Mouse (Mus musculus) intestine, embryonic 14.5 days (tissue): ENCODE data around the gene Fam169a. TPM values are rescaled to one million over a fixed set of nuclear protein-coding genes. Genes with fewer than 3 reads are reported as not detected.

Experiments
- ATAC-seq: fragments of 200-750 bp; cut with Nextera tagmentation; replicated peaks from 2 replicates; pipeline ENCODE4 v1.8.0; 2017; ENCODE audit warnings: low read depth, moderate number of reproducible peaks, moderate TSS enrichment, moderate library complexity; ENCODE audit not compliant: low FRiP score, low TSS enrichment
- DNase-seq: peaks from one replicate; pipeline ENCODE4 v3.0.0-alpha.2; 2018; ENCODE audit warnings: low spot score
- H3K27ac ChIP-seq: fragments of 300-500 bp; sonication (generic); 2 replicates; pipeline ENCODE4 v1.5.1; 2014; ENCODE audit warnings: low read depth, mild to moderate bottlenecking, control low read depth
- H3K27me3 ChIP-seq: fragments of 300-500 bp; sonication (generic); replicated peaks from 2 replicates; pipeline ENCODE4 v1.6.1; 2014; ENCODE audit warnings: low read length, control low read depth; ENCODE audit not compliant: control insufficient read depth, insufficient read depth
- H3K36me3 ChIP-seq: fragments of 300-500 bp; sonication (generic); 2 replicates; pipeline ENCODE4 v1.6.1; 2014; ENCODE audit warnings: low read length, control low read depth; ENCODE audit not compliant: control insufficient read depth, insufficient read depth
- H3K4me1 ChIP-seq: fragments of 300-500 bp; sonication (generic); replicated peaks from 2 replicates; pipeline ENCODE4 v1.6.1; 2014; ENCODE audit warnings: low read length, control low read depth, mixed read lengths; ENCODE audit not compliant: control insufficient read depth, insufficient read depth
- H3K4me2 ChIP-seq: fragments of 300-500 bp; sonication (generic); 2 replicates; pipeline ENCODE4 v1.6.1; 2014; ENCODE audit warnings: low read length
- H3K4me3 ChIP-seq: fragments of 300-500 bp; sonication (generic); 2 replicates; pipeline ENCODE4 v1.5.1; 2014; ENCODE audit warnings: low read depth, low read length, control low read depth, mixed read lengths
- H3K9ac ChIP-seq: fragments of 300-500 bp; sonication (generic); 2 replicates; pipeline ENCODE4 v1.6.1; 2014; ENCODE audit warnings: mild to moderate bottlenecking, low read length
- H3K9me3 ChIP-seq: fragments of 300-500 bp; sonication (generic); 2 replicates; pipeline ENCODE4 v1.6.1; 2016; ENCODE audit warnings: low read length, control low read depth; ENCODE audit not compliant: control insufficient read depth
- WGBS: fragments of 180-500 bp; shearing (Covaris S2); extraction: QIAGEN DNeasy Blood & Tissue Kit; methylation state at CpG from one replicate; pipeline ENCODE4 v1.1.7; 2014; 5-methylcytosine and 5-hydroxymethylcytosine counted together
- polyA plus RNA-seq: library from polyadenylated mRNA; unstranded; fragments of >200 nt; fragmentation: Nextera tagmentation; extraction: Ambion mirVana; gene quantifications from 2 replicates; pipeline ENCODE4 v1.2.1, GENCODE M21; 2014

Fam169a gene
- polyA plus RNA-seq, 1 experiment from 2014 or later: 5.5 TPM

DNA sequence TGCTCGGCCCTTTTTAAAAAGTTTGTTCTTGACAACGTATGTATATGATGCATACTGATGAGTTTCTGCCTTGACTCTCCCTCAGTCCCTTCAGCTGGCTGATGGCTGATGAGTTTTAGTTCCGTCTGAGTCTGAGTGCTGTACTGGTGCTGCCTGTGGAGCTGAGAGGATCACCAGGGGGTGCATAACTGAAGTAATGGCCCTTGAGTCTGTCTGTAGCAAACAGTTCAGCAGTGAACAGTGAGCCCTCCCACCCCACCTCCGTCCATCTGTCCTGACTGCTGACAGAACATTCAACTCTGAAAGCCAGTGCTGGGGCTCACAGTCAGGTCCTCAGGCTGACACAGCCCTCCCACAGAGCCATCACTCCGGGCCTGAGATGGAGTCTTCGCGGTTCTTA, 111.9 kb downstream of the Fam169a start:
- H3K4me1 ChIP-seq: no peaks in the 10 kb centered on the region
- no peaks in the 10 kb centered on the region for H3K27me3 ChIP-seq
- H3K36me3 ChIP-seq: peaks cover 71% of the 10 kb centered on the region
- no peak overlapping the region for H3K9ac ChIP-seq
- ATAC-seq: no peak
- H3K4me2 ChIP-seq: no peak overlapping the region
- no peak overlapping the region for H3K4me3 ChIP-seq
- no peak overlapping the region for H3K27ac ChIP-seq
- no peaks in the 10 kb centered on the region for H3K9me3 ChIP-seq
- 83% methylated on average over 7 of the region's 7 CpGs for WGBS
- DNase-seq: no peak

GRCm38 (mm10) chr13:97180113-97180828, 113.2 kb downstream of the Fam169a start:
- WGBS: 84% methylated on average over 6 of the region's 6 CpGs
- ATAC-seq (no peak), DNase-seq (no peak)
- H3K4me3 ChIP-seq: no peak overlapping the region
- peaks cover 58% of the 10 kb centered on the region for H3K36me3 ChIP-seq
- H3K4me1 ChIP-seq: peaks cover 8% of the 10 kb centered on the region; the same call in 1 of the 2 replicates
- no peak overlapping the region for H3K9ac ChIP-seq
- no peaks in the 10 kb centered on the region for H3K27me3 ChIP-seq
- no peak overlapping the region for H3K27ac ChIP-seq
- H3K4me2 ChIP-seq: no peak overlapping the region
- H3K9me3 ChIP-seq: no peaks in the 10 kb centered on the region

Other genes with a start within 250 kb of the Fam169a start
- 0.44 and 0.45 TPM in 2 replicates for gene Gcnt4, start 142.6 kb upstream of the Fam169a start, polyA plus RNA-seq
- not detected in 2 replicates for gene 1700029F12Rik, start 32.9 kb upstream of the Fam169a start, polyA plus RNA-seq
- gene Gm6169, start 32.0 kb downstream of the Fam169a start, polyA plus RNA-seq: 3.7 and 5.9 TPM in 2 replicates
- gene Gfm2, start 70.7 kb downstream of the Fam169a start, polyA plus RNA-seq: 31.3 and 36.9 TPM in 2 replicates
- 80.4 TPM in 2 replicates for gene Nsa2, start 70.7 kb downstream of the Fam169a start, polyA plus RNA-seq
- gene Hexb, start 131.1 kb downstream of the Fam169a start, polyA plus RNA-seq: 52.4 and 56.7 TPM in 2 replicates
- 6.6 and 8.2 TPM in 2 replicates for gene Enc1, start 173.8 kb downstream of the Fam169a start, polyA plus RNA-seq